Mouse (Mus musculus): ENCODE data around the gene Rap2b.

Rap2b gene

GRCm38 (mm10) chr3:61361338-61361737 is at the start of gene Rap2b:
Gene Rap2b, plus strand, starts transcription at chr3:61361638.
- DNase-seq (ENCODE audit: low spot score), result no peak

- no peak for DNase-seq (ENCODE audit: low spot score)
Observed at GRCm38 (mm10) chr3:61315002-61315401, 46.4 kb upstream of the Rap2b start.

- no peak for DNase-seq (ENCODE audit: low spot score)
Observed at GRCm38 (mm10) chr3:61320031-61320430, 41.4 kb upstream of the Rap2b start.

GRCm38 (mm10) chr3:61321632-61322031 is 39.8 kb upstream of the Rap2b start:
- no peak for DNase-seq (ENCODE audit: low spot score)

GRCm38 (mm10) chr3:61336205-61336604 is 25.2 kb upstream of the Rap2b start:
- DNase-seq (ENCODE audit: low spot score), result no peak

- no peak for DNase-seq (ENCODE audit: low spot score)
Observed at GRCm38 (mm10) chr3:61337230-61337629, 24.2 kb upstream of the Rap2b start.

GRCm38 (mm10) chr3:61340321-61340720 is 21.1 kb upstream of the Rap2b start:
- peak; percentile 14 for DNase-seq (ENCODE audit: low spot score)

- peak; percentile 17 for DNase-seq (ENCODE audit: low spot score)
Observed at GRCm38 (mm10) chr3:61344031-61344430, 17.4 kb upstream of the Rap2b start.

GRCm38 (mm10) chr3:61345636-61346035 is 15.8 kb upstream of the Rap2b start:
- no peak for DNase-seq (ENCODE audit: low spot score)

GRCm38 (mm10) chr3:61348036-61348614 is 13.3 kb upstream of the Rap2b start:
- no peak for DNase-seq (ENCODE audit: low spot score)

GRCm38 (mm10) chr3:61349433-61349832 is 12.0 kb upstream of the Rap2b start:
- no peak for DNase-seq (ENCODE audit: low spot score)

GRCm38 (mm10) chr3:61355464-61355863 is 6.0 kb upstream of the Rap2b start:
- DNase-seq (ENCODE audit: low spot score), result no peak

- DNase-seq (ENCODE audit: low spot score), result no peak
Observed at GRCm38 (mm10) chr3:61358107-61358506, 3.3 kb upstream of the Rap2b start.

GRCm38 (mm10) chr3:61358756-61359293 is 2.6 kb upstream of the Rap2b start:
- DNase-seq (ENCODE audit: low spot score), result no peak

GRCm38 (mm10) chr3:61362821-61363160 is 1.4 kb downstream of the Rap2b start:
- DNase-seq (ENCODE audit: low spot score), result no peak

- DNase-seq (ENCODE audit: low spot score), result peak; percentile 93
Observed at GRCm38 (mm10) chr3:61363161-61363988, 1.9 kb downstream of the Rap2b start.

GRCm38 (mm10) chr3:61363989-61364660 is 2.7 kb downstream of the Rap2b start:
- DNase-seq (ENCODE audit: low spot score), result peak; percentile 95

GRCm38 (mm10) chr3:61364661-61364977 is 3.2 kb downstream of the Rap2b start:
- DNase-seq (ENCODE audit: low spot score), result no peak

GRCm38 (mm10) chr3:61364978-61365778 is 3.7 kb downstream of the Rap2b start:
- peak; percentile 41 for DNase-seq (ENCODE audit: low spot score)

GRCm38 (mm10) chr3:61365779-61366373 is 4.4 kb downstream of the Rap2b start, which contains the start of gene B430305J03Rik:
Gene B430305J03Rik, minus strand, starts transcription at chr3:61365951.
- DNase-seq (ENCODE audit: low spot score), result no peak

- DNase-seq (ENCODE audit: low spot score), result no peak
Observed at GRCm38 (mm10) chr3:61368446-61368845, 7.0 kb downstream of the Rap2b start.

GRCm38 (mm10) chr3:61376001-61376400 is 14.6 kb downstream of the Rap2b start:
- DNase-seq (ENCODE audit: low spot score), result peak; percentile 29

Data from urinary bladder, postnatal 14 days (tissue).